Mouse (Mus musculus): Measurements from ENCODE around the gene Vav2. TPM values are rescaled to one million over a fixed set of nuclear protein-coding genes. Genes with fewer than 3 reads are reported as not detected.

Gene Vav2
- total RNA-seq, 1 experiment = 17.4 TPM

DNA sequence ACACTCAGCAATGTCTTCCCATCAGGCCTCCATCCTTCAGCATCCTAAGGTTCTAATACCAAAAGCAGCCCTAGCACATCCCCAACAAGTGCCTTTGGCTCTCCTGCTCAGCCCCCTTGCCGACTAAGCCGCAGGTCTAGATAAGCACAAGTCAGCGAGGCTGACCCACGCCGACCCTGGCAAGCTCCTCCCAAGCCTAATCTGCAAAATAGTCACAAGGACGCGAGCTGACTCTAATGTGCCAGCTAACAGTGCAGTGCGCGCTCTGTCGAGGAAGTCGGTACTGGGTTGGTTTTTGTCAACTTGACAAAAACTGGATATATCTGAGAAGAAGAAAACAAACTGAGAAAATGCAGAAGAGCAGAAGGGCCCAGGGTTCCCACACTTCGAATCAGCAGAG, 53.5 kb downstream of the Vav2 start:
- H3K4me1 ChIP-seq (ENCODE audit: control insufficient read depth in 2 of 2, insufficient read depth in 2 of 2, low read length in 2 of 2, poor library complexity in 1 of 2) = peaks cover 13 to 28% of the 10 kb centered on the region in 2 experiments; a peak in 3 of 4 replicates
- no peak overlapping the region for H3K4me3 ChIP-seq (ENCODE audit: insufficient read depth in 1 of 2, low read depth in 1 of 2, low read length in 2 of 2, poor library complexity in 1 of 2, severe bottlenecking in 1 of 2)
- no peak overlapping the region for H3K9ac ChIP-seq (ENCODE audit: insufficient read depth, low read depth, low read length, poor library complexity, severe bottlenecking)
- H3K27ac ChIP-seq (ENCODE audit: insufficient read depth, low read depth, low read length, poor library complexity, severe bottlenecking) = no peak overlapping the region
- peaks cover 4% of the 10 kb centered on the region; the same call in 1 of the 2 replicates for H3K36me3 ChIP-seq (ENCODE audit: control insufficient read depth, insufficient read depth, low read length, poor library complexity, severe bottlenecking)
- TF ChIP-seq CHD2 (IDR thresholded peaks at IDR 0.05; ENCODE audit: low read depth, low read length) = no peak
- 0 out of 2 replicates have a peak, but pooled peaks have one; percentile 22 for TF ChIP-seq MAFK (IDR thresholded peaks at IDR 0.05; ENCODE audit: insufficient read depth, low read depth, low read length)
- in situ Hi-C loops (cut with MboI; ENCODE audit: low sequenced_read_pairs in 2 of 2, unreplicated experiment in 2 of 2) = no loop called here
- no peak for DNase-seq (ENCODE audit: low read depth, low spot score)
- no peaks in the 10 kb centered on the region for H3K9me3 ChIP-seq (ENCODE audit: control insufficient read depth, insufficient read depth, low read depth, low read length)

DNA sequence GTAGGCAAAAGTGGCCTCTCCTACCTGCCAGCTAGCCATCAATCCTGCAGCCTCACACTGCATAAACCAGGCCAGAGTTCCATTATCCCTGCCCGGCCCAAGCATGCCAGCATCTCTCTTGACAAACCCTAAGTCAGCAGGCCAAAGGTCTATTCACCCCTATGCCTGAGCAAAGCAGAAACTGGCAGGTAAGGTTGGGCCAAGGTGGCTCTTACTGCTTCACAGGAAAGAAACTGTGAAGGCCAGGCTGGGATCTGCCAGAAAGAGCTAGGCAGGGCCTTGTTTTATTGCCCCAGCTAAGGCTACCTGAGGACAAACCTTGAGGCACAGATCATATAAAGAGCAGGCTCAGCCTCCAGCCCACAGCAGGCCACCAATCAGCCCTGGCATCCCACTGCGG, 55.4 kb downstream of the Vav2 start:
- H3K9me3 ChIP-seq (ENCODE audit: control insufficient read depth, insufficient read depth, low read depth, low read length) = no peaks in the 10 kb centered on the region
- H3K9ac ChIP-seq (ENCODE audit: insufficient read depth, low read depth, low read length, poor library complexity, severe bottlenecking) = no peak overlapping the region

DNA sequence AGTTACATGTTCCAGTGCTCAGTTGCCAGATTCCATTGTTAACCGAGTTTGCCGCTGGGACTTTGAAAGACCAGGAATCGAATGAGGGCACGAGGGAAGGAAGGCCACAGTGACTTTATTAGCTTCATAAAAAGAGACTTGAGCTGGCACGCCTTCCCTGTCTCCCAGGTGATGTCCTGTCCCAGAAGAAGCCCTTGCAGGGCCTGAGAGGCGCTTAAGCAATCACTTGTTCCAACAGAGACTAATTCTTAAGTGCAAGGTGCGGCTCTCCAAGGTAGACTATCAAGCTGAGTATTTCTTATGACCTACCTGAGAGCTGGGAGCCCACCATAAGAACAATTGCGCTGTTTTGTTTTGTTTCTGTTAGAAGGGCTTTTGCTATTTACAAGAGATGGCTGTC, 57.9 kb downstream of the Vav2 start:
- DNase-seq (ENCODE audit: low read depth, low spot score) = no peak
- no peak for TF ChIP-seq MAFK (IDR thresholded peaks at IDR 0.05; ENCODE audit: insufficient read depth, low read depth, low read length)
- no peak for TF ChIP-seq ZC3H11A (IDR thresholded peaks at IDR 0.05; ENCODE audit: borderline replicate concordance, low read depth, low read length)
- TF ChIP-seq ZNF384 (IDR thresholded peaks at IDR 0.05; ENCODE audit: low read depth, low read length) = no peak
- TF ChIP-seq HCFC1 (IDR thresholded peaks at IDR 0.05; ENCODE audit: borderline replicate concordance, insufficient read depth, low read length) = no peak
- no peak for TF ChIP-seq CHD2 (IDR thresholded peaks at IDR 0.05; ENCODE audit: low read depth, low read length)
- in situ Hi-C loops (cut with MboI; ENCODE audit: low sequenced_read_pairs in 2 of 2, unreplicated experiment in 2 of 2) = no loop called here
- Histone ChIP-seq H3K36me3 (ENCODE audit: control insufficient read depth, insufficient read depth, low read length, poor library complexity, severe bottlenecking) (no peaks in the 10 kb centered on the region), H3K9me3 (ENCODE audit: control insufficient read depth, insufficient read depth, low read depth, low read length) (no peaks in the 10 kb centered on the region), H3K4me1 (ENCODE audit: control insufficient read depth in 2 of 2, insufficient read depth in 2 of 2, low read length in 2 of 2, poor library complexity in 1 of 2) (peaks cover 0 to 6% of the 10 kb centered on the region in 2 experiments; a peak in 1 of 4 replicates), H3K9ac (ENCODE audit: insufficient read depth, low read depth, low read length, poor library complexity, severe bottlenecking) (no peak overlapping the region), H3K4me3 (ENCODE audit: insufficient read depth in 1 of 2, low read depth in 1 of 2, low read length in 2 of 2, poor library complexity in 1 of 2, severe bottlenecking in 1 of 2) (no peak overlapping the region), H3K27ac (ENCODE audit: insufficient read depth, low read depth, low read length, poor library complexity, severe bottlenecking) (no peak overlapping the region)

More for the DNA sequence above, 55.4 kb downstream of the Vav2 start:
- H3K36me3 ChIP-seq (ENCODE audit: control insufficient read depth, insufficient read depth, low read length, poor library complexity, severe bottlenecking) = peaks cover 2% of the 10 kb centered on the region; the same call in 1 of the 2 replicates
- TF ChIP-seq HCFC1 (IDR thresholded peaks at IDR 0.05; ENCODE audit: borderline replicate concordance, insufficient read depth, low read length) = no peak
- no peak for TF ChIP-seq CHD2 (IDR thresholded peaks at IDR 0.05; ENCODE audit: low read depth, low read length)
- TF ChIP-seq MAFK (IDR thresholded peaks at IDR 0.05; ENCODE audit: insufficient read depth, low read depth, low read length) = no peak
- TF ChIP-seq ZC3H11A (IDR thresholded peaks at IDR 0.05; ENCODE audit: borderline replicate concordance, low read depth, low read length) = no peak
- no peak for TF ChIP-seq ZNF384 (IDR thresholded peaks at IDR 0.05; ENCODE audit: low read depth, low read length)
- peaks cover 2 to 16% of the 10 kb centered on the region in 2 experiments; a peak in 2 of 4 replicates for H3K4me1 ChIP-seq (ENCODE audit: control insufficient read depth in 2 of 2, insufficient read depth in 2 of 2, low read length in 2 of 2, poor library complexity in 1 of 2)
- H3K27ac ChIP-seq (ENCODE audit: insufficient read depth, low read depth, low read length, poor library complexity, severe bottlenecking) = no peak overlapping the region
- H3K4me3 ChIP-seq (ENCODE audit: insufficient read depth in 1 of 2, low read depth in 1 of 2, low read length in 2 of 2, poor library complexity in 1 of 2, severe bottlenecking in 1 of 2) = no peak overlapping the region
- in situ Hi-C loops (cut with MboI; ENCODE audit: low sequenced_read_pairs in 2 of 2, unreplicated experiment in 2 of 2) = no loop called here
- DNase-seq (ENCODE audit: low read depth, low spot score) = no peak

DNA sequence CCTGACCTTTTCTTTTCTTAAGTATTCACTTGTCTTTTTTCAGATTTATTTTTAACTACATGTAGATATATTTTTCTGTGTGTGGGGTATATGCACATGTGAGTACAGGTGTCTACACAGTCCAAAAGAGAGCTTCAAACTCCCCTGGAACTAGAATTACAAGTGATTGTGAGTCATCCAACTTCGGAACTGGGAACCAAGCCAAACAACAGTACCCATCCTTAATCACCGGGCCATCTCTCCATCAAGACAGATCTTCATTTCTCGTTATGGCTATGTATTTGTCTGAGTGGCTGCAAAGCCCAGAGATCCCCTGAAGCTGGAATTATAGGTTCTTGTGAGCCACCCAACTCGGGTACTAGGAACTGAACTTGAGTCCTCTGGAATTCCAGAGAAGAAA, 61.5 kb downstream of the Vav2 start:
- in situ Hi-C loops (cut with MboI; ENCODE audit: low sequenced_read_pairs in 2 of 2, unreplicated experiment in 2 of 2) = no loop called here
- H3K9me3 ChIP-seq (ENCODE audit: control insufficient read depth, insufficient read depth, low read depth, low read length) = no peaks in the 10 kb centered on the region
- DNase-seq (ENCODE audit: low read depth, low spot score) = no peak
- no peak overlapping the region for H3K9ac ChIP-seq (ENCODE audit: insufficient read depth, low read depth, low read length, poor library complexity, severe bottlenecking)
- H3K4me1 ChIP-seq (ENCODE audit: control insufficient read depth in 2 of 2, insufficient read depth in 2 of 2, low read length in 2 of 2, poor library complexity in 1 of 2) = 0 out of 4 replicates have a peak, but pooled peaks cover 0 to 2% of the 10 kb centered on the region in 2 experiments
- no peak overlapping the region for H3K27ac ChIP-seq (ENCODE audit: insufficient read depth, low read depth, low read length, poor library complexity, severe bottlenecking)
- H3K36me3 ChIP-seq (ENCODE audit: control insufficient read depth, insufficient read depth, low read length, poor library complexity, severe bottlenecking) = no peaks in the 10 kb centered on the region
- TF ChIP-seq HCFC1 (IDR thresholded peaks at IDR 0.05; ENCODE audit: borderline replicate concordance, insufficient read depth, low read length) = no peak
- TF ChIP-seq ZNF384 (IDR thresholded peaks at IDR 0.05; ENCODE audit: low read depth, low read length) = no peak
- TF ChIP-seq MAFK (IDR thresholded peaks at IDR 0.05; ENCODE audit: insufficient read depth, low read depth, low read length) = no peak
- no peak for TF ChIP-seq CHD2 (IDR thresholded peaks at IDR 0.05; ENCODE audit: low read depth, low read length)
- TF ChIP-seq ZC3H11A (IDR thresholded peaks at IDR 0.05; ENCODE audit: borderline replicate concordance, low read depth, low read length) = no peak
- H3K4me3 ChIP-seq (ENCODE audit: insufficient read depth in 1 of 2, low read depth in 1 of 2, low read length in 2 of 2, poor library complexity in 1 of 2, severe bottlenecking in 1 of 2) = no peak overlapping the region

- DNase-seq (ENCODE audit: low read depth, low spot score) = no peak
- Histone ChIP-seq H3K36me3 (ENCODE audit: control insufficient read depth, insufficient read depth, low read length, poor library complexity, severe bottlenecking) (no peaks in the 10 kb centered on the region), H3K27ac (ENCODE audit: insufficient read depth, low read depth, low read length, poor library complexity, severe bottlenecking) (no peak overlapping the region), H3K9me3 (ENCODE audit: control insufficient read depth, insufficient read depth, low read depth, low read length) (no peaks in the 10 kb centered on the region), H3K4me1 (ENCODE audit: control insufficient read depth in 2 of 2, insufficient read depth in 2 of 2, low read length in 2 of 2, poor library complexity in 1 of 2) (0 out of 4 replicates have a peak, but pooled peaks cover 0 to 2% of the 10 kb centered on the region in 2 experiments), H3K9ac (ENCODE audit: insufficient read depth, low read depth, low read length, poor library complexity, severe bottlenecking) (no peak overlapping the region), H3K4me3 (ENCODE audit: insufficient read depth in 1 of 2, low read depth in 1 of 2, low read length in 2 of 2, poor library complexity in 1 of 2, severe bottlenecking in 1 of 2) (no peak overlapping the region)
- TF ChIP-seq ZC3H11A (IDR thresholded peaks at IDR 0.05; ENCODE audit: borderline replicate concordance, low read depth, low read length) (no peak), MAFK (IDR thresholded peaks at IDR 0.05; ENCODE audit: insufficient read depth, low read depth, low read length) (no peak), ZNF384 (IDR thresholded peaks at IDR 0.05; ENCODE audit: low read depth, low read length) (no peak), HCFC1 (IDR thresholded peaks at IDR 0.05; ENCODE audit: borderline replicate concordance, insufficient read depth, low read length) (no peak), CHD2 (IDR thresholded peaks at IDR 0.05; ENCODE audit: low read depth, low read length) (no peak)
- in situ Hi-C loops (cut with MboI; ENCODE audit: low sequenced_read_pairs in 2 of 2, unreplicated experiment in 2 of 2) = no loop called here
Measured at GRCm38 (mm10) chr2:27361786-27362185, 65.0 kb downstream of the Vav2 start.

Measured in ES-E14 (cell line).